Mouse (Mus musculus): Measurements from ENCODE around the gene Pcif1.

DNA sequence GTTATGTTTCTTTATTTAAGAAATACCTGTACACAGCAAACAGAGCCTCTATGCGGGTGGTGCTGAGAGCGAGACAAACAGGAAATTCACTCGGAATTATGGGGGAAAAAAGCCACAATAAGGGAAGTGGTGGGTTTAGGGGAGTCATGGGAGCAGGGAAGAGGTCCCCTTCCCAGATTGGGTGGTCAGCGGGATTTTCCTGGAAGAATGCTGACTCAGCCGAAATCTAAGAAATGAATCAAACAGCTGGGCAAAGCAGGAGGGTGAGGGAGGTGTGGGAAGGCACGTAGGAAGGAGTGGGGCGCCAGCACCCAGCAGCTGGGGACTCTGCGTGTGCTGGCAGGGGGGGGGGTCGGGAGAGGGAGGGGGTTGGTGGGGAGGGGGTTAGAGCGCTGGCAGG lies 54.4 kb downstream of the Pcif1 start:
- TF ChIP-seq CTCF (IDR thresholded peaks at IDR 0.05; ENCODE audit: low read depth) = no peak
- TF ChIP-seq EP300 (IDR thresholded peaks at IDR 0.05; ENCODE audit: low read depth) = no peak
